Mouse (Mus musculus) brown adipose tissue, adult 24 weeks (tissue): ENCODE results near the gene Tmem132e. TPM values are rescaled to one million over a fixed set of nuclear protein-coding genes. Genes with fewer than 3 reads are reported as not detected.

Source experiments
- H3K27ac ChIP-seq: fragments of 200-500 bp; replicated peaks from 2 replicates; pipeline ENCODE4 v1.5.1; 2012; ENCODE audit warnings: low read depth, mild to moderate bottlenecking, low read length
- H3K4me1 ChIP-seq: fragments of 200-500 bp; 2 replicates; pipeline ENCODE4 v1.6.1; 2012; ENCODE audit warnings: low read length, mixed read lengths; ENCODE audit not compliant: control insufficient read depth, insufficient read depth, insufficient read length
- H3K4me3 ChIP-seq: fragments of 200-500 bp; 2 replicates; pipeline ENCODE4 v1.5.1; 2012; ENCODE audit warnings: low read depth, mild to moderate bottlenecking, low read length, moderate library complexity; ENCODE audit not compliant: insufficient read depth
- polyA plus RNA-seq: library from polyadenylated mRNA; stranded (reverse); fragments of >200 nt; gene quantifications from 2 replicates; pipeline ENCODE4 v1.2.4, GENCODE M21; 2012; ENCODE audit not compliant: missing spikeins, insufficient read depth, insufficient read length

The Tmem132e gene
- polyA plus RNA-seq, 1 experiment: not detected

- Histone ChIP-seq H3K4me3 (no peak overlapping the region), H3K27ac (no peak overlapping the region), H3K4me1 (no peaks in the 10 kb centered on the region)
Measured at GRCm38 (mm10) chr11:82473137-82473621, 84.5 kb downstream of the Tmem132e start.

GRCm38 (mm10) chr11:82476092-82476491, 87.4 kb downstream of the Tmem132e start:
- H3K4me1 ChIP-seq: no peaks in the 10 kb centered on the region
- no peak overlapping the region for H3K27ac ChIP-seq
- no peak overlapping the region for H3K4me3 ChIP-seq

- Histone ChIP-seq H3K27ac (no peak overlapping the region), H3K4me3 (no peak overlapping the region), H3K4me1 (no peaks in the 10 kb centered on the region)
Measured at GRCm38 (mm10) chr11:82477412-82477811, 88.7 kb downstream of the Tmem132e start.

- Histone ChIP-seq H3K4me3 (no peak overlapping the region), H3K4me1 (no peaks in the 10 kb centered on the region), H3K27ac (no peak overlapping the region)
Measured at GRCm38 (mm10) chr11:82480941-82481340, 92.2 kb downstream of the Tmem132e start.

- Histone ChIP-seq H3K27ac (no peak overlapping the region), H3K4me1 (no peaks in the 10 kb centered on the region), H3K4me3 (no peak overlapping the region)
Measured at GRCm38 (mm10) chr11:82487359-82488086, 98.8 kb downstream of the Tmem132e start.

GRCm38 (mm10) chr11:82490896-82491295, 102.2 kb downstream of the Tmem132e start:
- no peak overlapping the region for H3K27ac ChIP-seq
- no peak overlapping the region for H3K4me3 ChIP-seq
- H3K4me1 ChIP-seq: no peaks in the 10 kb centered on the region

Other genes with a start within 250 kb of the Tmem132e start
- gene Ccl1, start 83.2 kb upstream of the Tmem132e start, polyA plus RNA-seq: not detected in 2 replicates